Mouse (Mus musculus) stomach, embryonic 14.5 days (tissue): ENCODE results near the gene Naxd. TPM values are rescaled to one million over a fixed set of nuclear protein-coding genes. Genes with fewer than 3 reads are reported as not detected.

Experiments
- ATAC-seq: fragments of 200-750 bp; cut with Nextera tagmentation; 2 replicates; pipeline ENCODE4 v1.8.0; 2017; ENCODE audit warnings: low read depth, moderate TSS enrichment; ENCODE audit not compliant: insufficient number of reproducible peaks, insufficient read depth, low FRiP score
- H3K27ac ChIP-seq: fragments of 300-500 bp; sonication (generic); 2 replicates; pipeline ENCODE4 v1.5.1; 2014; ENCODE audit warnings: mild to moderate bottlenecking, low read length, moderate library complexity, mixed read lengths
- H3K27me3 ChIP-seq: fragments of 300-500 bp; sonication (generic); 2 replicates; pipeline ENCODE4 v1.6.1; 2014; ENCODE audit warnings: low read length, control low read depth, mixed read lengths; ENCODE audit not compliant: control insufficient read depth, insufficient read depth
- H3K36me3 ChIP-seq: fragments of 300-500 bp; sonication (generic); 2 replicates; pipeline ENCODE4 v1.6.1; 2014; ENCODE audit warnings: mild to moderate bottlenecking, control low read depth, low read length, moderate library complexity, mixed read lengths; ENCODE audit not compliant: control insufficient read depth, insufficient read depth
- H3K4me1 ChIP-seq: fragments of 300-500 bp; sonication (generic); 2 replicates; pipeline ENCODE4 v1.6.1; 2014; ENCODE audit warnings: low read length, control low read depth, mixed read lengths; ENCODE audit not compliant: control insufficient read depth, insufficient read depth
- H3K4me2 ChIP-seq: fragments of 300-500 bp; sonication (generic); replicated peaks from 2 replicates; pipeline ENCODE4 v1.6.1; 2014; ENCODE audit warnings: low read depth, low read length, control low read depth
- H3K4me3 ChIP-seq: fragments of 300-500 bp; sonication (generic); 2 replicates; pipeline ENCODE4 v1.5.1; 2014; ENCODE audit warnings: low read depth, low read length, control low read depth
- H3K9ac ChIP-seq: fragments of 300-500 bp; sonication (generic); replicated peaks from 2 replicates; pipeline ENCODE4 v1.6.1; 2014; ENCODE audit warnings: low read depth, mild to moderate bottlenecking, control low read depth, low read length, moderate library complexity, mixed read lengths
- H3K9me3 ChIP-seq: fragments of 300-500 bp; sonication (generic); 2 replicates; pipeline ENCODE4 v1.6.1; 2016; ENCODE audit warnings: low read depth, low read length, control low read depth; ENCODE audit not compliant: control insufficient read depth
- WGBS: fragments of 180-500 bp; shearing (Covaris S2); extraction: QIAGEN DNeasy Blood & Tissue Kit; methylation state at CpG from one replicate; pipeline ENCODE4 v1.1.7; 2014; 5-methylcytosine and 5-hydroxymethylcytosine counted together
- polyA plus RNA-seq: library from polyadenylated mRNA; unstranded; fragments of >200 nt; fragmentation: Nextera tagmentation; extraction: Ambion mirVana; gene quantifications from 2 replicates; pipeline ENCODE4 v1.2.1, GENCODE M21; 2014

Gene Naxd
- polyA plus RNA-seq, 1 experiment from 2014 or later, result 133 TPM

GRCm38 (mm10) chr8:11557424-11557767, 60.1 kb downstream of the Naxd start:
- H3K4me1 ChIP-seq, result peaks cover 19% of the 10 kb centered on the region; the same call in 1 of the 2 replicates
- peak overlapping the region; percentile 57 for H3K4me2 ChIP-seq
- H3K4me3 ChIP-seq, result peak overlapping the region; percentile 87
- peak overlapping the region; percentile 99 for H3K27ac ChIP-seq
- no peaks in the 10 kb centered on the region for H3K9me3 ChIP-seq
- no peaks in the 10 kb centered on the region for H3K27me3 ChIP-seq
- peak overlapping the region; percentile 98 for H3K9ac ChIP-seq
- H3K36me3 ChIP-seq, result peaks cover 10% of the 10 kb centered on the region; the same call in 1 of the 2 replicates
- under 1% methylated on average over 32 of the region's 32 CpGs for WGBS
- no peak for ATAC-seq

- peak overlapping the region; percentile 98 for H3K9ac ChIP-seq
- peaks cover 10% of the 10 kb centered on the region; the same call in 1 of the 2 replicates for H3K36me3 ChIP-seq
- ATAC-seq, result peak; percentile 82
- H3K27me3 ChIP-seq, result no peaks in the 10 kb centered on the region
- peak overlapping the region; percentile 68 for H3K4me2 ChIP-seq
- under 1% methylated on average over 66 of the region's 67 CpGs for WGBS
- no peaks in the 10 kb centered on the region for H3K9me3 ChIP-seq
- peak overlapping the region; percentile 99 for H3K27ac ChIP-seq
- H3K4me1 ChIP-seq, result peaks cover 19% of the 10 kb centered on the region; the same call in 1 of the 2 replicates
- H3K4me3 ChIP-seq, result peak overlapping the region; percentile 87
Observed at GRCm38 (mm10) chr8:11557768-11558629, 60.7 kb downstream of the Naxd start.

GRCm38 (mm10) chr8:11559511-11559910, 62.2 kb downstream of the Naxd start:
- Histone ChIP-seq H3K36me3 (peaks cover 15% of the 10 kb centered on the region), H3K4me3 (no peak overlapping the region; the same call in 1 of the 2 replicates), H3K27me3 (no peaks in the 10 kb centered on the region), H3K4me1 (peaks cover 12% of the 10 kb centered on the region; the same call in 1 of the 2 replicates), H3K9ac (no peak overlapping the region), H3K9me3 (no peaks in the 10 kb centered on the region), H3K4me2 (peak overlapping the region; percentile 68; the same call in 1 of the 2 replicates), H3K27ac (no peak overlapping the region)
- no peak for ATAC-seq
- 69% methylated on average over 3 of the region's 3 CpGs for WGBS

- peaks cover 15% of the 10 kb centered on the region for H3K36me3 ChIP-seq
- no peak overlapping the region for H3K4me2 ChIP-seq
- 77% methylated on average over 9 of the region's 9 CpGs for WGBS
- H3K4me3 ChIP-seq, result no peak overlapping the region
- no peaks in the 10 kb centered on the region for H3K9me3 ChIP-seq
- H3K27me3 ChIP-seq, result no peaks in the 10 kb centered on the region
- no peak overlapping the region for H3K9ac ChIP-seq
- H3K4me1 ChIP-seq, result peaks cover 10% of the 10 kb centered on the region; the same call in 1 of the 2 replicates
- no peak overlapping the region for H3K27ac ChIP-seq
- ATAC-seq, result no peak
Observed at GRCm38 (mm10) chr8:11560220-11560619, 62.9 kb downstream of the Naxd start.

GRCm38 (mm10) chr8:11564236-11564635, 66.9 kb downstream of the Naxd start:
- H3K4me2 ChIP-seq, result no peak overlapping the region
- no peak for ATAC-seq
- no peak overlapping the region for H3K27ac ChIP-seq
- peaks cover 18% of the 10 kb centered on the region for H3K36me3 ChIP-seq
- no peaks in the 10 kb centered on the region for H3K9me3 ChIP-seq
- 83% methylated on average over 5 of the region's 5 CpGs for WGBS
- H3K4me3 ChIP-seq, result no peak overlapping the region
- H3K9ac ChIP-seq, result no peak overlapping the region
- peaks cover 4% of the 10 kb centered on the region; the same call in 1 of the 2 replicates for H3K4me1 ChIP-seq
- H3K27me3 ChIP-seq, result no peaks in the 10 kb centered on the region

Other genes starting within 250 kb of the Naxd start
- gene Col4a2, start 184.7 kb upstream of the Naxd start, polyA plus RNA-seq, result 57.1 and 63.8 TPM in 2 replicates
- gene Col4a1, start 184.7 kb upstream of the Naxd start, polyA plus RNA-seq, result 216 and 233 TPM in 2 replicates
- gene Rab20, start 18.8 kb upstream of the Naxd start, polyA plus RNA-seq, result 4.6 and 6.2 TPM in 2 replicates
- gene Cars2, start 53.3 kb downstream of the Naxd start, polyA plus RNA-seq, result 25.0 and 35.5 TPM in 2 replicates
- gene Ing1, start 58.1 kb downstream of the Naxd start, polyA plus RNA-seq, result 36.7 and 40.3 TPM in 2 replicates
- 101 and 109 TPM in 2 replicates for gene Ankrd10, start 138.3 kb downstream of the Naxd start, polyA plus RNA-seq
- gene 1700016D06Rik, start 203.6 kb downstream of the Naxd start, polyA plus RNA-seq, result not detected in 2 replicates
- gene Arhgef7, start 230.2 kb downstream of the Naxd start, polyA plus RNA-seq, result 37.0 and 37.4 TPM in 2 replicates